Comparison of ENCODE assay signal across 19 mouse cellular contexts in the genomic region with DNA sequence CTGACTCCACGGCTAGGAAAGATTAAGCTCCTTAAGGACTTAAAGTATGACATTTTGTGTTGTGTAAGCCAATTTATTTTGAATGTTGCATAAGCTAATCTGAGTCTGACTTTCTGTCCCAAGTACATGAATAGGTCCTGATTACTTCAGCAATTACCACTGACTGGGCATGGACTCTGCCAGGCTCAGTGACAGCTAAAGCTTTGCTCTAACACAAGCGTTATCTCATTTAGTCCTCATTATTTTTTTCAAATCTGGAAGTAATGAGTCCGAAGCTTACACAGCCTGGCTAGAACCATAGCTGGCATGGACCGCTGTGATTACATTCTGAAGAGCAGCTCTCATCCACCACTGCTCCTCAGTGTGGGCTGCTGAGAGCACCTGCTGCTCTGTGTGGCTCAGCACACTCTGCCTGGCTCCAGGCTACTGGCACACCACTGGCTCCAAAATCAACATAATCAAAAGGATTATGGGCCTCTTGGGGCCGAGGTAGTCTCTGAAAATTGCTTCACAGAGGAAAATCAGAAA.
DNase-seq lines count a peak whose midpoint lies in the region; ATAC-seq lines count a peak whose summit lies in the region.
"Had no signal": no experiment of that assay in that cellular context is flagged by ENCODE, and none has a peak within 500 bp of the region (broad histone marks: within the 10 kb centered on the region; RNA-seq: fewer than 3 reads in every experiment).

No protein-coding gene starts in this region.

- 0 out of 2 replicates have a peak, but pooled peaks have one; percentile 42 for ATAC-seq in midbrain, embryonic 11.5 days (ENCODE audit: low FRiP score)
- ATAC-seq in midbrain, embryonic 13.5 days = peak; percentile 69
- ATAC-seq in megakaryocyte-erythroid progenitor cell, adult 5-6 weeks (replicated peaks; ENCODE audit: low FRiP score, low TSS enrichment, poor library complexity, severe bottlenecking) = no peak

- H3K36me3 ChIP-seq in midbrain, embryonic 11.5 days (ENCODE audit: control insufficient read depth, insufficient read depth, low read length) = no peaks in the 10 kb centered on the region
- H3K36me3 ChIP-seq in midbrain, embryonic 10.5 days = no peaks in the 10 kb centered on the region
- no peaks in the 10 kb centered on the region for H3K36me3 ChIP-seq in midbrain, embryonic 13.5 days
- H3K36me3 ChIP-seq: heart, embryonic 13.5 days; stomach, embryonic 15.5 days had no signal

- DNase-seq in cerebellum, adult 8-10 months = peak; percentile 19
- DNase-seq in cerebellum, adult 11 months = no peak
- DNase-seq in midbrain, embryonic 11.5 days (ENCODE audit: low spot score, missing footprints) = no peak
- DNase-seq in midbrain, embryonic 10.5 days (ENCODE audit: low spot score) = no peak
- no peak for DNase-seq in gastrocnemius, postnatal 36 days
- DNase-seq: adrenal gland, postnatal 10 days; cerebellum, postnatal 36 days; heart, postnatal 36 days; kidney, adult 8-10 months; kidney, postnatal 4 days; lung, adult 2 months; lung, postnatal 36 days; right cerebral cortex, postnatal 14 days; thymus, postnatal 25 days had no signal

- no peaks in the 10 kb centered on the region for H3K27me3 ChIP-seq in midbrain, embryonic 11.5 days (ENCODE audit: control insufficient read depth, insufficient read depth, low read length)
- H3K27me3 ChIP-seq in midbrain, embryonic 10.5 days (ENCODE audit: low read depth, poor library complexity, severe bottlenecking) = no peaks in the 10 kb centered on the region
- no peaks in the 10 kb centered on the region for H3K27me3 ChIP-seq in midbrain, embryonic 13.5 days
- H3K27me3 ChIP-seq: heart, embryonic 13.5 days; stomach, embryonic 15.5 days had no signal

- H3K9me3 ChIP-seq in midbrain, embryonic 11.5 days (ENCODE audit: control insufficient read depth, low read length) = no peaks in the 10 kb centered on the region
- H3K9me3 ChIP-seq in midbrain, embryonic 10.5 days (replicated peaks) = no peaks in the 10 kb centered on the region
- H3K9me3 ChIP-seq in midbrain, embryonic 13.5 days = no peaks in the 10 kb centered on the region
- H3K9me3 ChIP-seq: heart, embryonic 13.5 days; stomach, embryonic 15.5 days had no signal

- H3K27ac ChIP-seq in midbrain, embryonic 11.5 days (ENCODE audit: low read depth, low read length) = no peak overlapping the region
- no peak overlapping the region for H3K27ac ChIP-seq in midbrain, embryonic 10.5 days (replicated peaks)
- no peak overlapping the region for H3K27ac ChIP-seq in midbrain, embryonic 13.5 days
- H3K27ac ChIP-seq: heart, embryonic 13.5 days; stomach, embryonic 15.5 days had no signal

- no peak overlapping the region for H3K4me3 ChIP-seq in midbrain, embryonic 11.5 days (ENCODE audit: low read depth, low read length)
- H3K4me3 ChIP-seq in midbrain, embryonic 10.5 days = no peak overlapping the region
- H3K4me3 ChIP-seq in midbrain, embryonic 13.5 days (replicated peaks) = no peak overlapping the region
- H3K4me3 ChIP-seq: erythroblast, embryonic 14.5 days; heart, embryonic 13.5 days; stomach, embryonic 15.5 days had no signal

- intact Hi-C loops in gastrocnemius, postnatal 36 days (cut with DNase I) = no loop called here

- no peak overlapping the region for H3K4me2 ChIP-seq in midbrain, embryonic 11.5 days
- no peak overlapping the region for H3K4me2 ChIP-seq in midbrain, embryonic 13.5 days (replicated peaks)
- H3K4me2 ChIP-seq: heart, embryonic 13.5 days; stomach, embryonic 15.5 days had no signal

- 69% methylated on average over 5 of the region's 5 CpGs for WGBS in midbrain, embryonic 11.5 days
- 72% methylated on average over 5 of the region's 5 CpGs for WGBS in midbrain, embryonic 10.5 days
- WGBS in midbrain, embryonic 13.5 days = 58% methylated on average over 5 of the region's 5 CpGs

- H3K9ac ChIP-seq in midbrain, embryonic 11.5 days (ENCODE audit: low read length) = no peak overlapping the region
- H3K9ac ChIP-seq in midbrain, embryonic 13.5 days (replicated peaks) = no peak overlapping the region
- H3K9ac ChIP-seq: heart, embryonic 13.5 days; stomach, embryonic 15.5 days had no signal

- no peaks in the 10 kb centered on the region for H3K4me1 ChIP-seq in midbrain, embryonic 11.5 days (ENCODE audit: control insufficient read depth, insufficient read depth, low read length)
- no peaks in the 10 kb centered on the region for H3K4me1 ChIP-seq in midbrain, embryonic 10.5 days
- no peaks in the 10 kb centered on the region for H3K4me1 ChIP-seq in midbrain, embryonic 13.5 days (replicated peaks)
- H3K4me1 ChIP-seq: heart, embryonic 13.5 days; stomach, embryonic 15.5 days had no signal
